Mouse (Mus musculus): ENCODE results near the gene St3gal6.

DNA sequence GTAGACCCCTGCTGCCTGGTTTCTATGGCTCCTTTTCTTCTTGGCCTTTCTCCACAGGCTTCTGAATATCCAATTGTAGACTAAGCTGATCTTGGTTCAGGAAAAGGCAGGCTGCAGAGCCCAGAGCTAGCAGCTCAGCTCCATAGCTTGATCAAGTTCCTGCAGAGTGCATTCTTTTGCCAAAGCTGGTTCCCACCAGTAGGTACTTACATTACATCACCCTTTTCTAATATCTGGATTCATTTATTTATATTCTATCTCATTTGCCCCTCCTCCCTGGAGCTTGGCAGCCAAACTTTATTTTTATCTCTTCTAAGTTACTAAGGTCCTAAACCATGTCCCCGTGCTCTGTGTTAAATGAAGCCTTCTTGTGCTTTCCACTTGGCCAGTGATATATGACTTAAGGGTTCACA lies 24.9 kb downstream of the St3gal6 start:
- TF ChIP-seq CTCF (IDR thresholded peaks at IDR 0.05; ENCODE audit: low read depth, low read length) (no peak), TAL1 (conservative IDR thresholded peaks at IDR 0.05; ENCODE audit: low read depth, low read length) (no peak), GATA1 (IDR thresholded peaks at IDR 0.05; ENCODE audit: borderline replicate concordance, low read length) (no peak), POLR2AphosphoS5 (IDR thresholded peaks at IDR 0.05; ENCODE audit: insufficient replicate concordance, low read depth, low read length) (no peak)
